Mouse (Mus musculus): ENCODE measurements at regions not wholly inside any gene's neighbourhood (a gene's known extent, or its start where the extent isn't known, plus 50 kb on each side); places are given as distances from the start of the nearest gene placed in this dataset.
A peak's percentile ranks its signal among the peaks of the same experiment; 100 is the strongest.

DNA sequence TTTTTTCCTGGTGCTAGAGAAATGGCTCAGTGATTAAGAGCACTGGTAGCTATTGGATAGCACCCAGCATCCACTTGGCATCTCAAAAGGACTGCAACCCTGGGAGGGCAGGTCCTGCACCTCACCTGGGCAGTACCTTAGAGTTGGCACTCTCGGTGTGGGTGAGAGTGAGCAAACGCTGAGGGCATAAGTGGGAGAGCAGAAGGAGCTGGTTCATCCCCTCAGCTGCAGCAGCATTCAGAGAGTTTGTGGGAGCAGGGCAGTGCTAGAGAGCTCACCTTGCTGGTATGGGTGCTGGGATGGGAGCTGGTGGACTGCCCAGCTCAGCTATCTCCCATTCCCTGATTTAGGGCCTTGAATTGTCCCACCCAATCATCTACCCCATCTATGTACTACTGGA lies 227.1 kb upstream of the Zic4 start:
- H3K9ac ChIP-seq (replicated peaks; ENCODE audit: low read depth, low read length), result no peak overlapping the region
- WGBS, result 90% methylated on average over 2 of the region's 2 CpGs
- no peaks in the 10 kb centered on the region for H3K9me3 ChIP-seq (ENCODE audit: control insufficient read depth, low read length)
- ATAC-seq, result no peak
- no peak overlapping the region for H3K4me2 ChIP-seq (ENCODE audit: low read length)
- H3K27ac ChIP-seq (ENCODE audit: low read length), result no peak overlapping the region
- H3K4me3 ChIP-seq (replicated peaks; ENCODE audit: low read length), result no peak overlapping the region
- no peaks in the 10 kb centered on the region for H3K4me1 ChIP-seq (replicated peaks; ENCODE audit: control insufficient read depth, insufficient read depth, low read length)
- no peaks in the 10 kb centered on the region for H3K27me3 ChIP-seq (replicated peaks; ENCODE audit: control insufficient read depth, insufficient read depth, low read length)
- H3K36me3 ChIP-seq (ENCODE audit: control insufficient read depth, insufficient read depth), result no peaks in the 10 kb centered on the region

DNA sequence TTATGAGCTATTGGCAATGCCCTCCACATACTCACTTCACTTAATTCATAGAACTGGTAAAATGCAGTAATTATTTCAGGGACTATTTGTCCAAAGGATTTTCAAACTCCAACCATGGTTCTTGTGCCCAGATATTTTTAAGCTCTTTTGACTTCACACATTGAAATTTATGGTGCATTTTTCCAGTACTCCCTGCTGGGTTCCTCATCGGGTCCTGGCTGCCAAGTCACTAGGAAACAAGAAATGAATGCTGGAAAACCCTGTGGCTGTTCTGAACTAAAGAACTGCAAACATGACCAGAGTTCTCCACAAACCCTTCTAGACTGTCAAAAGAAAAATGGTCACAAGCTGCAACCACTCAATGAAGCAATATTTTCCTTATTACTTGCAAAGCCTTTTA lies 221.6 kb upstream of the Zic4 start:
- Histone ChIP-seq H3K4me2 (ENCODE audit: low read length) (no peak overlapping the region), H3K36me3 (ENCODE audit: control insufficient read depth, insufficient read depth) (no peaks in the 10 kb centered on the region), H3K4me3 (replicated peaks; ENCODE audit: low read length) (no peak overlapping the region), H3K27ac (ENCODE audit: low read length) (no peak overlapping the region), H3K9me3 (ENCODE audit: control insufficient read depth, low read length) (no peaks in the 10 kb centered on the region), H3K4me1 (replicated peaks; ENCODE audit: control insufficient read depth, insufficient read depth, low read length) (no peaks in the 10 kb centered on the region), H3K27me3 (replicated peaks; ENCODE audit: control insufficient read depth, insufficient read depth, low read length) (no peaks in the 10 kb centered on the region), H3K9ac (replicated peaks; ENCODE audit: low read depth, low read length) (no peak overlapping the region)
- WGBS, result 14% methylated on average over 1 of the region's 1 CpGs
- no peak for ATAC-seq

DNA sequence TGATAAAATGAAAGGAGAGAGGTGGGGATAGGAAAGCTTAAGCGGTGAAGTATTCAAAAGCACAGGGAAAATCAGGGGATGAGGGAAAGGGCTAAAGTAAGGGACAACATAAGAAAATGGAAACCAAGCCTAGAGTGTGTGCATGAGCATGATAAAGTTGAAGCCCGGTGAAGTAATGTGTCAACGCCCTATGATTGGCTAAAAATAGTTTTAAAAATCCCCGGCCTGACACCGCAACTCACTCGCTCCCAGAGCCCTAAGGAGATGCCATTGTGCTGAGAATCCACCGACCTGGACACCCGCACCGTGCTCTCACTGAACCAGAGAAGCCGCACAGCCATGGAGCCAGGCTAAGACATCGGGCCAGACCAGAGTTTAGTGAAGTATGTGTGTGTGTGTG lies 210.3 kb upstream of the Zic4 start:
- ATAC-seq, result no peak

DNA sequence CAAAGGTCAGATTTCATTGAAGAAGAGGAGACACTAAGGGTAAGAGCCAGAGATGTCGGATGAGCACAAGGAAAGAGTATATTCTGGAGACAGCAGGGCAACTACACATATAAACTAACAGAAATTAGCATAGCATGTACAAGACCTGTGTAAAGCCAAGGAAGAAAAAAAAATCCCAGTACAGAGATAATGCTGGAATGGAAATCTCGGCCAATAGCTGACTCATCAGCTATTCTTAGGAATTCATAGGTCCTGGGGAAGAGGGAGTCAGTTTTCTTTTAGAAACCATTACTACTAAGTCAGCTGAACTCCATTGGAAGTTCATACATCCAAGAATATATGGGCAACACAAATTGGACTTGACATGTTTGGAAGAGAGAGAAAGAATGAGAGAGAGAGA lies 202.9 kb upstream of the Zic4 start:
- no peak overlapping the region for H3K4me2 ChIP-seq (ENCODE audit: low read length)
- no peak for ATAC-seq
- no peaks in the 10 kb centered on the region for H3K27me3 ChIP-seq (replicated peaks; ENCODE audit: control insufficient read depth, insufficient read depth, low read length)
- H3K9me3 ChIP-seq (ENCODE audit: control insufficient read depth, low read length), result no peaks in the 10 kb centered on the region
- no peaks in the 10 kb centered on the region for H3K4me1 ChIP-seq (replicated peaks; ENCODE audit: control insufficient read depth, insufficient read depth, low read length)
- H3K36me3 ChIP-seq (ENCODE audit: control insufficient read depth, insufficient read depth), result no peaks in the 10 kb centered on the region
- H3K9ac ChIP-seq (replicated peaks; ENCODE audit: low read depth, low read length), result no peak overlapping the region
- no peak overlapping the region for H3K27ac ChIP-seq (ENCODE audit: low read length)
- no peak overlapping the region for H3K4me3 ChIP-seq (replicated peaks; ENCODE audit: low read length)
- WGBS, result 89% methylated on average over 2 of the region's 2 CpGs

More for the DNA sequence above, 210.3 kb upstream of the Zic4 start:
- no peaks in the 10 kb centered on the region for H3K36me3 ChIP-seq (ENCODE audit: control insufficient read depth, insufficient read depth)
- no peak overlapping the region for H3K9ac ChIP-seq (replicated peaks; ENCODE audit: low read depth, low read length)
- no peak overlapping the region for H3K27ac ChIP-seq (ENCODE audit: low read length)
- no peaks in the 10 kb centered on the region for H3K4me1 ChIP-seq (replicated peaks; ENCODE audit: control insufficient read depth, insufficient read depth, low read length)
- no peak overlapping the region for H3K4me2 ChIP-seq (ENCODE audit: low read length)
- no peaks in the 10 kb centered on the region for H3K27me3 ChIP-seq (replicated peaks; ENCODE audit: control insufficient read depth, insufficient read depth, low read length)
- no peaks in the 10 kb centered on the region for H3K9me3 ChIP-seq (ENCODE audit: control insufficient read depth, low read length)
- H3K4me3 ChIP-seq (replicated peaks; ENCODE audit: low read length), result no peak overlapping the region
- 94% methylated on average over 11 of the region's 11 CpGs for WGBS

DNA sequence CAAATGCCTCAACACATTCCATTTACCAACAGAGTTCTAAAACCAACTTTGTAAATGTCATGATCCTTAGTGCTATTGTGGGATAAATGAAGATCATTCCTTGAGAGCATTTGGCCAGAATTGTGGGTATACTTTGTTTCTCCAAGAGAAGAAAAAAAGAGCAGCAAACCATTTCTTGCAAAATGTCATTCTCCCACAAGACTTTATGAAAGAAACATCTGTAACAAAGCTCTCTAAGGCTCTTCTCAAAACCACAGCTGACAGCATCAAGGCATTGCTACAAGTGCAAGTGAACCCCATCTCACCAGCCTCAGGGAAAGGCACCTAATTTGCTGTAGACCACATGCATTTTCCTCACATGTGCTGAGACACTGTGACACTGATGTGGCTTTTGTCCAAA lies 194.3 kb upstream of the Zic4 start:
- Histone ChIP-seq H3K9me3 (ENCODE audit: control insufficient read depth, low read length) (no peaks in the 10 kb centered on the region), H3K9ac (replicated peaks; ENCODE audit: low read depth, low read length) (no peak overlapping the region), H3K4me3 (replicated peaks; ENCODE audit: low read length) (no peak overlapping the region), H3K4me1 (replicated peaks; ENCODE audit: control insufficient read depth, insufficient read depth, low read length) (no peaks in the 10 kb centered on the region), H3K27me3 (replicated peaks; ENCODE audit: control insufficient read depth, insufficient read depth, low read length) (no peaks in the 10 kb centered on the region), H3K4me2 (ENCODE audit: low read length) (no peak overlapping the region), H3K36me3 (ENCODE audit: control insufficient read depth, insufficient read depth) (no peaks in the 10 kb centered on the region), H3K27ac (ENCODE audit: low read length) (no peak overlapping the region)
- ATAC-seq, result no peak

DNA sequence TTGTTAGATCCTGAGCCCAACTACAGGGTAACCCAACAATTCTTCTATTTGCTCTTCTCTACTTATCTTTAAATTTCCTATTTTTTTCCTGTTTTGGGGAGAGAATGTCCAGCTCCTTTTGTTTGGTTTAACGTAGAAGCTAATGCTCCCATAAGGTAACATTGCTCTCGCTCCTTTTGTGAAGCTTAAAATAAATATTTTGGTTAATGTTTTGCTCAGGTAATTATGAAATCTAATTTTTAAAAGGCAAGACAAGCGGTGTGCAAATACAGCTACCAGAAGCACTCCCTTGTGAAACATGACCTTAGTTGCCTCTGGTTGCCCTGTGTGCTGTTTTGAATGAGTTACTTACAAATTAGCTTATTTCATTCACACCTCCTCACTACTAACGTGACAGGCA lies 169.0 kb upstream of the Zic4 start:
- no peak overlapping the region for H3K9ac ChIP-seq (replicated peaks; ENCODE audit: low read depth, low read length)
- H3K27ac ChIP-seq (ENCODE audit: low read length), result no peak overlapping the region
- no peak overlapping the region for H3K4me3 ChIP-seq (replicated peaks; ENCODE audit: low read length)
- H3K36me3 ChIP-seq (ENCODE audit: control insufficient read depth, insufficient read depth), result no peaks in the 10 kb centered on the region
- 80% methylated on average over 4 of the region's 4 CpGs for WGBS
- H3K4me1 ChIP-seq (replicated peaks; ENCODE audit: control insufficient read depth, insufficient read depth, low read length), result no peaks in the 10 kb centered on the region
- no peak for ATAC-seq
- H3K27me3 ChIP-seq (replicated peaks; ENCODE audit: control insufficient read depth, insufficient read depth, low read length), result no peaks in the 10 kb centered on the region
- H3K9me3 ChIP-seq (ENCODE audit: control insufficient read depth, low read length), result no peaks in the 10 kb centered on the region
- no peak overlapping the region for H3K4me2 ChIP-seq (ENCODE audit: low read length)

DNA sequence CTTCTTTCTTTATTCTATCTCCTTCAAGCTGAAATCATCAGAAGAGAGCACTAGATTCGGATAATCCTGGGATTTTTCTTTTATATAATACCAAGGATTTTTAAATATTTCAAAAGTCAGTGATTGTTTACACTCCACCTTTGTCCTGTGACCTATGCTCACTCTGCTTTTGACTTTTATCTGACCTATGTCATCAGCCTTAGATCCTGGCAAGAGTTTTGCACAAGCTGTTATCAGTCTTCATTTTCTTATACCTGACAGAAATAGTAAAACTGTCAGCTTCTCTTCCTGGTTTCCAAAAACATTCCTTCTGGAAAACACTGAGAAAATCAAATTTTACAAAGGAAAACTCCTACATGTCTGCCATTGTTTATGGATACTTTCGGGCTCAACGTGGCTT lies 168.3 kb upstream of the Zic4 start:
- Histone ChIP-seq H3K4me2 (ENCODE audit: low read length) (no peak overlapping the region), H3K27me3 (replicated peaks; ENCODE audit: control insufficient read depth, insufficient read depth, low read length) (no peaks in the 10 kb centered on the region), H3K36me3 (ENCODE audit: control insufficient read depth, insufficient read depth) (no peaks in the 10 kb centered on the region), H3K27ac (ENCODE audit: low read length) (no peak overlapping the region), H3K9ac (replicated peaks; ENCODE audit: low read depth, low read length) (no peak overlapping the region), H3K4me1 (replicated peaks; ENCODE audit: control insufficient read depth, insufficient read depth, low read length) (no peaks in the 10 kb centered on the region), H3K4me3 (replicated peaks; ENCODE audit: low read length) (no peak overlapping the region), H3K9me3 (ENCODE audit: control insufficient read depth, low read length) (no peaks in the 10 kb centered on the region)
- ATAC-seq, result no peak
- WGBS, result 88% methylated on average over 3 of the region's 3 CpGs

DNA sequence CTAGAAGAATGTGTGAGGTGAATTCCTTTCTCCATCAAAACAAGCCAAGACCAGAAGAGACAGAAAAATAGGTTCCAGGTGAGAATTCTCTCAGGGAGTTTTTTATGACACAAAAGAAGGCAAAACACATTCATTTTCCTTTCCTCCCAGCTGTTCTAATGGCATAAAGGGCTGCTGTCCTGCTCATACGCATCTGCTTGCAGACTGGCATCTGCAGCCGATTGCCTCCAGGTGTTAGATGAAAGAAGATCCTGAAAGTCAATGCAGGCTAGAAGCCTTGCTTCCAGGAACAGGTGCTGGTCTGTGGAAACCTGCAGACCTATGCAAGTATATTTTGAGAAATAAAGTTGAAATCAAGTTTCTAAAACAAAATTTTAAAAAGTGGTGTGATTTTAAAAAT lies 154.9 kb upstream of the Zic4 start:
- Histone ChIP-seq H3K4me3 (replicated peaks; ENCODE audit: low read length) (no peak overlapping the region), H3K9me3 (ENCODE audit: control insufficient read depth, low read length) (no peaks in the 10 kb centered on the region), H3K27me3 (replicated peaks; ENCODE audit: control insufficient read depth, insufficient read depth, low read length) (no peaks in the 10 kb centered on the region), H3K9ac (replicated peaks; ENCODE audit: low read depth, low read length) (no peak overlapping the region), H3K4me2 (ENCODE audit: low read length) (no peak overlapping the region), H3K4me1 (replicated peaks; ENCODE audit: control insufficient read depth, insufficient read depth, low read length) (no peaks in the 10 kb centered on the region), H3K27ac (ENCODE audit: low read length) (no peak overlapping the region), H3K36me3 (ENCODE audit: control insufficient read depth, insufficient read depth) (no peaks in the 10 kb centered on the region)
- WGBS, result 78% methylated on average over 2 of the region's 2 CpGs
- ATAC-seq, result no peak

DNA sequence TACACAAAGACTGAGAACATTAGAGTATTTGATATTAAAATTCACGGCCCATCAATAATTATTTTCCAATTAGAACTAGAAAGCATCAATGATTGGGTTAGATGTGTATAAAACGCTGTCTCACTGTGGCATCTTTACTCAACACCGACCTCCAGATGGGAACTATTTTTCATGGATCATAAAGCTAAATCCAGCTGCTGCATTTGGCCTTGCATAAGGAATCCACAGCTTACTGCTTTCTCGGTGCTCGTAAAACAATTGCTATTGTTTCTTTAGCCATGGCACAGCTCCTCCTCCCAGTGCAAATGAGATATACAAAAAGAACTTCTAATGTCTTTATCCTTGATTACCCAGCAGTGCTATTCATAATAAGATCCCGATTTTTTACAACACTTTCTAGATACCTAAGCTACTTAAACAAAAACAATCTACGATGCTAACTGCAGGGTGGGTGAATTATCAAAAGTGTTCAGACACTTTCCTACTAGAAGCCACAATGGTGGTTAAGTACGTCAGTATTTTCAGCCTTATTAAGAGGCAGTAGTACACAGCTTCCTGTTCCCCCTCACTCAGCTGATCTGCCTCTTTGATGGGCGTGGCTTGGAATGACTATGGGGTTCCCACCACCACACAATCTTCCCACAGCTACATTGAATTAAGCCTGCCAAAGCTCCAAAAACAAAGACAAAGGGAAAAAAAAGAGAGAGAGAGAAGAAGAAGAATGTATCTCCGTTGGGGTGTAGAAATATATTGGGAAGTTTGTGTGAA lies 134.4 kb upstream of the Zic4 start:
- H3K4me2 ChIP-seq (ENCODE audit: low read length), result peak overlapping the region; percentile 33
- no peaks in the 10 kb centered on the region for H3K36me3 ChIP-seq (ENCODE audit: control insufficient read depth, insufficient read depth)
- H3K4me3 ChIP-seq (replicated peaks; ENCODE audit: low read length), result peak overlapping the region; percentile 14; the same call in 1 of the 2 replicates
- WGBS, result 15% methylated on average over 10 of the region's 10 CpGs
- ATAC-seq, result peak; percentile 90
- no peak overlapping the region for H3K9ac ChIP-seq (replicated peaks; ENCODE audit: low read depth, low read length)
- peaks cover 3% of the 10 kb centered on the region; the same call in 1 of the 2 replicates for H3K4me1 ChIP-seq (replicated peaks; ENCODE audit: control insufficient read depth, insufficient read depth, low read length)
- H3K27ac ChIP-seq (ENCODE audit: low read length), result no peak overlapping the region
- H3K27me3 ChIP-seq (replicated peaks; ENCODE audit: control insufficient read depth, insufficient read depth, low read length), result no peaks in the 10 kb centered on the region
- H3K9me3 ChIP-seq (ENCODE audit: control insufficient read depth, low read length), result no peaks in the 10 kb centered on the region

DNA sequence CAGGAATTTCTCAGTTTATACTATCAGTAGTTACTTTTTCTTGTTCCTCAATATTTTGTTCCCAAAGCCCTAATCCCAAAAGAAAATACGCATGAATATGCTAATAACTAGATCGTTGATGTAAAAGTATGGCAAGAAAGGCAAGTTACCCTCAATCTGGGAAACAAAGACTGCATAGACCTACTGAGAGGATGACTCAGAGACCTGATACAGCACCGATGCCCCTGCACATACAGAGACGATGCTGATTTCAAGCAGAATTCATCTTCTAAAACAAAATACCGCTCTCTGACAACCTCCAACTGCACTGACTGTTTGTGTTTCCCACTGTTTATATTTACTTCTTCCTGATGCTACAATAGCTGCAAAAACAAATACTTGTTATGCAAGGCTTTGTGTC lies 133.7 kb upstream of the Zic4 start:
- WGBS, result 46% methylated on average over 5 of the region's 5 CpGs
- peak; percentile 59; the same call in 1 of the 2 replicates for ATAC-seq

More for the DNA sequence above, 133.7 kb upstream of the Zic4 start:
- Histone ChIP-seq H3K4me3 (replicated peaks; ENCODE audit: low read length) (no peak overlapping the region), H3K27ac (ENCODE audit: low read length) (no peak overlapping the region), H3K9me3 (ENCODE audit: control insufficient read depth, low read length) (no peaks in the 10 kb centered on the region), H3K27me3 (replicated peaks; ENCODE audit: control insufficient read depth, insufficient read depth, low read length) (no peaks in the 10 kb centered on the region), H3K4me1 (replicated peaks; ENCODE audit: control insufficient read depth, insufficient read depth, low read length) (peaks cover 3% of the 10 kb centered on the region; the same call in 1 of the 2 replicates), H3K4me2 (ENCODE audit: low read length) (no peak overlapping the region), H3K9ac (replicated peaks; ENCODE audit: low read depth, low read length) (no peak overlapping the region), H3K36me3 (ENCODE audit: control insufficient read depth, insufficient read depth) (no peaks in the 10 kb centered on the region)
